Mouse (Mus musculus): Measurements from ENCODE around the gene Inmt. TPM values are rescaled to one million over a fixed set of nuclear protein-coding genes. Genes with fewer than 3 reads are reported as not detected.

Inmt gene
- 194 and 256 TPM in 2 replicates for polyA plus RNA-seq (2015; fragmentation: Nextera tagmentation; extraction: Ambion mirVana)

- H3K27ac ChIP-seq (ENCODE audit: low read length) = no peak within 1 kb of the TSS
- H3K4me2 ChIP-seq (replicated peaks; ENCODE audit: low read depth, low read length) = peak within 1 kb of the TSS; percentile 25
- peak; percentile 46 for ATAC-seq
- no peaks in the 10 kb centered on the region for H3K9me3 ChIP-seq (ENCODE audit: low read length)
- 0 out of 2 replicates have a peak within 1 kb of the TSS, but pooled peaks have one; percentile 12 for H3K4me3 ChIP-seq (ENCODE audit: low read depth, low read length)
- 44% methylated on average over 1 of the region's 1 CpGs for WGBS
- DNase-seq (ENCODE audit: low spot score) = peak; percentile 36
- H3K9ac ChIP-seq (replicated peaks; ENCODE audit: low read depth) = no peak within 1 kb of the TSS
- no peaks in the 10 kb centered on the region; the same call in 1 of the 2 replicates for H3K4me1 ChIP-seq (ENCODE audit: insufficient read depth, low read depth, low read length)
- no peaks in the 10 kb centered on the region for H3K36me3 ChIP-seq (ENCODE audit: insufficient read depth, low read length)
- no peaks in the 10 kb centered on the region for H3K27me3 ChIP-seq (replicated peaks; ENCODE audit: insufficient read depth, low read length)
- TF ChIP-seq EP300 (IDR thresholded peaks at IDR 0.05) (no peak), CTCF (IDR thresholded peaks at IDR 0.05) (no peak)
Measured at GRCm38 (mm10) chr6:55174741-55175181, at the start of gene Inmt. Inmt (minus strand) TSS chr6:55175043.

- Histone ChIP-seq H3K4me3 (ENCODE audit: low read depth, low read length) (no peak overlapping the region), H3K27me3 (replicated peaks; ENCODE audit: insufficient read depth, low read length) (no peaks in the 10 kb centered on the region), H3K27ac (ENCODE audit: low read length) (no peak overlapping the region), H3K36me3 (ENCODE audit: insufficient read depth, low read length) (no peaks in the 10 kb centered on the region), H3K4me1 (ENCODE audit: insufficient read depth, low read depth, low read length) (no peaks in the 10 kb centered on the region), H3K9me3 (ENCODE audit: low read length) (no peaks in the 10 kb centered on the region), H3K9ac (replicated peaks; ENCODE audit: low read depth) (no peak overlapping the region), H3K4me2 (replicated peaks; ENCODE audit: low read depth, low read length) (no peak overlapping the region)
- TF ChIP-seq CTCF (IDR thresholded peaks at IDR 0.05) (no peak), EP300 (IDR thresholded peaks at IDR 0.05) (no peak)
- no peak for DNase-seq (ENCODE audit: low spot score)
- ATAC-seq = no peak
- 93% methylated on average over 8 of the region's 8 CpGs for WGBS
Measured at GRCm38 (mm10) chr6:55223986-55224385, 49.1 kb upstream of the Inmt start.

GRCm38 (mm10) chr6:55218232-55218631, 43.4 kb upstream of the Inmt start:
- Histone ChIP-seq H3K27ac (ENCODE audit: low read length) (no peak overlapping the region), H3K36me3 (ENCODE audit: insufficient read depth, low read length) (no peaks in the 10 kb centered on the region), H3K4me2 (replicated peaks; ENCODE audit: low read depth, low read length) (no peak overlapping the region), H3K9ac (replicated peaks; ENCODE audit: low read depth) (no peak overlapping the region), H3K27me3 (replicated peaks; ENCODE audit: insufficient read depth, low read length) (no peaks in the 10 kb centered on the region), H3K4me1 (ENCODE audit: insufficient read depth, low read depth, low read length) (no peaks in the 10 kb centered on the region), H3K4me3 (ENCODE audit: low read depth, low read length) (no peak overlapping the region), H3K9me3 (ENCODE audit: low read length) (no peaks in the 10 kb centered on the region)
- DNase-seq (ENCODE audit: low spot score) (no peak), ATAC-seq (no peak)
- WGBS = 87% methylated on average over 9 of the region's 9 CpGs
- TF ChIP-seq EP300 (IDR thresholded peaks at IDR 0.05) (no peak), CTCF (IDR thresholded peaks at IDR 0.05) (no peak)

- Histone ChIP-seq H3K4me3 (ENCODE audit: low read depth, low read length) (no peak overlapping the region), H3K4me1 (ENCODE audit: insufficient read depth, low read depth, low read length) (no peaks in the 10 kb centered on the region), H3K27me3 (replicated peaks; ENCODE audit: insufficient read depth, low read length) (no peaks in the 10 kb centered on the region), H3K36me3 (ENCODE audit: insufficient read depth, low read length) (no peaks in the 10 kb centered on the region), H3K9me3 (ENCODE audit: low read length) (no peaks in the 10 kb centered on the region), H3K27ac (ENCODE audit: low read length) (no peak overlapping the region; the same call in 1 of the 2 replicates), H3K9ac (replicated peaks; ENCODE audit: low read depth) (no peak overlapping the region), H3K4me2 (replicated peaks; ENCODE audit: low read depth, low read length) (no peak overlapping the region)
- ATAC-seq (peak; percentile 88), DNase-seq (ENCODE audit: low spot score) (peak; percentile 79)
- TF ChIP-seq EP300 (IDR thresholded peaks at IDR 0.05) (peak; percentile 41; the same call in 1 of the 2 replicates), CTCF (IDR thresholded peaks at IDR 0.05) (no peak)
- WGBS = 31% methylated on average over 3 of the region's 3 CpGs
Measured at GRCm38 (mm10) chr6:55214541-55214940, 39.7 kb upstream of the Inmt start.

- peak; percentile 66 for ATAC-seq
- DNase-seq (ENCODE audit: low spot score) = peak; percentile 71
- Histone ChIP-seq H3K4me1 (ENCODE audit: insufficient read depth, low read depth, low read length) (no peaks in the 10 kb centered on the region), H3K36me3 (ENCODE audit: insufficient read depth, low read length) (no peaks in the 10 kb centered on the region), H3K4me2 (replicated peaks; ENCODE audit: low read depth, low read length) (no peak overlapping the region), H3K9me3 (ENCODE audit: low read length) (no peaks in the 10 kb centered on the region), H3K27me3 (replicated peaks; ENCODE audit: insufficient read depth, low read length) (no peaks in the 10 kb centered on the region), H3K4me3 (ENCODE audit: low read depth, low read length) (no peak overlapping the region), H3K9ac (replicated peaks; ENCODE audit: low read depth) (no peak overlapping the region), H3K27ac (ENCODE audit: low read length) (peak overlapping the region; percentile 44; the same call in 1 of the 2 replicates)
- 54% methylated on average over 15 of the region's 15 CpGs for WGBS
- TF ChIP-seq EP300 (IDR thresholded peaks at IDR 0.05) = peak; percentile 61
- TF ChIP-seq CTCF (IDR thresholded peaks at IDR 0.05) = no peak
Measured at GRCm38 (mm10) chr6:55210423-55211365, 35.9 kb upstream of the Inmt start.

GRCm38 (mm10) chr6:55207786-55208185, 32.9 kb upstream of the Inmt start:
- no peak overlapping the region for H3K4me3 ChIP-seq (ENCODE audit: low read depth, low read length)

More at GRCm38 (mm10) chr6:55207786-55208185, 32.9 kb upstream of the Inmt start:
- Histone ChIP-seq H3K36me3 (ENCODE audit: insufficient read depth, low read length) (no peaks in the 10 kb centered on the region), H3K9ac (replicated peaks; ENCODE audit: low read depth) (no peak overlapping the region), H3K4me2 (replicated peaks; ENCODE audit: low read depth, low read length) (no peak overlapping the region), H3K27ac (ENCODE audit: low read length) (no peak overlapping the region), H3K9me3 (ENCODE audit: low read length) (no peaks in the 10 kb centered on the region), H3K27me3 (replicated peaks; ENCODE audit: insufficient read depth, low read length) (no peaks in the 10 kb centered on the region), H3K4me1 (ENCODE audit: insufficient read depth, low read depth, low read length) (no peaks in the 10 kb centered on the region; the same call in 1 of the 2 replicates)
- 74% methylated on average over 8 of the region's 8 CpGs for WGBS
- TF ChIP-seq EP300 (IDR thresholded peaks at IDR 0.05) (no peak), CTCF (IDR thresholded peaks at IDR 0.05) (no peak)
- ATAC-seq (no peak), DNase-seq (ENCODE audit: low spot score) (no peak)

Data from lung, postnatal 0 days (tissue).